Mouse (Mus musculus) heart, embryonic 15.5 days (tissue): ENCODE measurements around the gene Nrbf2. TPM values are rescaled to one million over a fixed set of nuclear protein-coding genes. Genes with fewer than 3 reads are reported as not detected.

ENCODE experiments used
- ATAC-seq: fragments of 200-750 bp; cut with Nextera tagmentation; replicated peaks from 2 replicates; pipeline ENCODE4 v1.8.0; 2017; ENCODE audit warnings: low read depth, moderate TSS enrichment; ENCODE audit not compliant: insufficient number of reproducible peaks, insufficient read depth, low FRiP score
- H3K27ac ChIP-seq: fragments of 300-500 bp; sonication (generic); 2 replicates; pipeline ENCODE4 v1.5.1; 2015; ENCODE audit warnings: mild to moderate bottlenecking, inconsistent platforms
- H3K27me3 ChIP-seq: fragments of 300-500 bp; sonication (generic); 2 replicates; pipeline ENCODE4 v1.6.1; 2015; ENCODE audit warnings: inconsistent platforms
- H3K36me3 ChIP-seq: fragments of 300-500 bp; sonication (generic); 2 replicates; pipeline ENCODE4 v1.6.1; 2015; ENCODE audit warnings: mild to moderate bottlenecking, inconsistent platforms
- H3K4me1 ChIP-seq: fragments of 300-500 bp; sonication (generic); replicated peaks from 2 replicates; pipeline ENCODE4 v1.6.1; 2015; ENCODE audit warnings: inconsistent platforms
- H3K4me2 ChIP-seq: fragments of 300-500 bp; sonication (generic); 2 replicates; pipeline ENCODE4 v1.6.1; 2015; ENCODE audit warnings: inconsistent platforms, mild to moderate bottlenecking, moderate library complexity
- H3K4me3 ChIP-seq: fragments of 300-500 bp; sonication (generic); 2 replicates; pipeline ENCODE4 v1.5.1; 2015; ENCODE audit warnings: mild to moderate bottlenecking, inconsistent platforms
- H3K9ac ChIP-seq: fragments of 300-500 bp; sonication (generic); 2 replicates; pipeline ENCODE4 v1.6.1; 2015; ENCODE audit warnings: mild to moderate bottlenecking, inconsistent platforms
- H3K9me3 ChIP-seq: fragments of 300-500 bp; sonication (generic); replicated peaks from 2 replicates; pipeline ENCODE4 v1.6.1; 2016; ENCODE audit warnings: inconsistent platforms
- WGBS: fragments of 180-500 bp; shearing (Covaris S2); methylation state at CpG from one replicate; pipeline ENCODE4 v1.1.7; 2015; ENCODE audit warnings: mixed read lengths; 5-methylcytosine and 5-hydroxymethylcytosine counted together
- polyA plus RNA-seq: library from polyadenylated mRNA; unstranded; fragments of >200 nt; fragmentation: Nextera tagmentation; extraction: Ambion mirVana; gene quantifications from 2 replicates; pipeline ENCODE4 v1.2.1, GENCODE M21; 2015

Gene Nrbf2
- polyA plus RNA-seq, 1 experiment from 2014 or later = 28.7 TPM

DNA sequence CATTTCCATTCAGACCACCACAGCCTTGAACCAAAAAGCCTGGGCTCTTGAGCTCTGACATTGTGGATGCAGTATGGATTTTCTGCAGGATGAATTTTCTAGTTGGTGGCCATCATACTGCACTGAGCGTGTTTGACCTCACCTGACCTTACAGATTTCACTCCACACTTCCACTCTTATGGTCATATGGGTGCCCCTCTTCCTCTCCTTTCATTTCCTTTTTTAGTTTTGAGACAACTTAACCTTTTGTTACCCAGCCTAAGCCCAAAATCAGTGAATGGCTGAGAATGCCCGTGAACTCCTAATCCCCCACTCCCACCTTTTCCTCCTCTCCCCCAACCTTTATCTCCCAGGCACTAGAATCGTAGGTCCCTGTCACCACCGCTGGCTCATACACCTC, 5.5 kb upstream of the Nrbf2 start:
- H3K4me1 ChIP-seq = peaks cover 24% of the 10 kb centered on the region
- H3K9me3 ChIP-seq = no peaks in the 10 kb centered on the region
- H3K4me3 ChIP-seq = no peak overlapping the region
- no peaks in the 10 kb centered on the region for H3K27me3 ChIP-seq
- H3K27ac ChIP-seq = no peak overlapping the region
- no peak overlapping the region for H3K9ac ChIP-seq
- ATAC-seq = no peak
- 39% methylated on average over 4 of the region's 4 CpGs for WGBS
- H3K36me3 ChIP-seq = no peaks in the 10 kb centered on the region
- no peak overlapping the region for H3K4me2 ChIP-seq

DNA sequence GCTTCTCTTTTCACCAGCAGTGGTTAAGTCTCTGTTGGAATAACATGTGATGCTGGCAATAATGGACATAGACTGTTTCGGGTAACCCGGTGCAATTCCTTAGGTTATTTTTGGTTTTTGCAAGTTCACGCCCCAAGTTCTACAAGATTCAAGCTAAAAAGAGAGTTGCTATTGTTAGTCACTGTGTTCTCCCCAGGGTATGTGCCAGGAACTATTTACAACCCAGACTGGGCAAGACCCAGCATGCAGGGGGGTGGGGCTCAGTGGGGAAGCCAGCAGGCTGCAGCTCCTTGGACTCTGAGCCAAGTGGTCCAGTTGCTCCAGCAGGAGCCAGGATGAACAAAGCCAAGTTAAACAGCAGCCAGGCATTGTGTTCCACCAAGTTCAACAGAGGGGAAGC, 2.8 kb upstream of the Nrbf2 start:
- ATAC-seq = peak; percentile 77
- WGBS = 34% methylated on average over 3 of the region's 3 CpGs
- no peak overlapping the region for H3K4me3 ChIP-seq
- no peaks in the 10 kb centered on the region for H3K9me3 ChIP-seq
- H3K27me3 ChIP-seq = no peaks in the 10 kb centered on the region
- H3K9ac ChIP-seq = no peak overlapping the region
- no peaks in the 10 kb centered on the region for H3K36me3 ChIP-seq
- H3K27ac ChIP-seq = peak overlapping the region; percentile 84
- H3K4me1 ChIP-seq = peaks cover 43% of the 10 kb centered on the region
- no peak overlapping the region for H3K4me2 ChIP-seq

DNA sequence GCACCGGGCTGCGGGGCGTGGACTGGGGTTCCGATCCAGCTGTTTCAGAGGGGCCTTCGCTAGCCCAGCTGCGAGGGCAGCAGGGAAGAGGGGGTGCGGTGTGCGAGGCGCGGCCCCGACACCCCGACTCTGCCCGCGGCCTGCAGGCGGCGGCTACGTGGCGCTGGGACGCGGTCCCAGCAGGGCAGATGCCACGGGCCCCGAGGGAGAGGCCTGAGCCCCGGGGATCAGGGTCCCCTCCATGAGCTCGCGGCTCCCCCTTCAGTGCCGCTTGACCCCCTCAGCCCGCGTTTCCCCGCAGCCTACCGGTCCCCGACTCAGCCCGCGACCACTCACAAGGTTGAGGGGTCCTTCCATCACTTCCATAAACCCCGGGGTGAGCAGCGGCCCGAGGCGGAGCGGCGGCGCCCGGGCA, 337 bp downstream of the Nrbf2 start:
- no peaks in the 10 kb centered on the region for H3K9me3 ChIP-seq
- peak overlapping the region; percentile 97 for H3K4me3 ChIP-seq
- no peaks in the 10 kb centered on the region for H3K27me3 ChIP-seq
- peak; percentile 58 for ATAC-seq
- peak overlapping the region; percentile 94 for H3K9ac ChIP-seq
- peak overlapping the region; percentile 77 for H3K27ac ChIP-seq
- peaks cover 50% of the 10 kb centered on the region for H3K4me1 ChIP-seq
- WGBS = under 1% methylated on average over 41 of the region's 41 CpGs
- no peaks in the 10 kb centered on the region for H3K36me3 ChIP-seq
- H3K4me2 ChIP-seq = peak overlapping the region; percentile 91

- WGBS = 4% methylated on average over 10 of the region's 10 CpGs
- no peak for ATAC-seq
Observed at GRCm38 (mm10) chr10:67284311-67284710, 794 bp downstream of the Nrbf2 start.

GRCm38 (mm10) chr10:67283516-67283915, 1.6 kb downstream of the Nrbf2 start:
- no peak overlapping the region for H3K27ac ChIP-seq

More at GRCm38 (mm10) chr10:67284311-67284710, 794 bp downstream of the Nrbf2 start:
- Histone ChIP-seq H3K9ac (peak overlapping the region; percentile 94), H3K4me2 (peak overlapping the region; percentile 91), H3K27me3 (no peaks in the 10 kb centered on the region), H3K4me3 (peak overlapping the region; percentile 97), H3K4me1 (peaks cover 50% of the 10 kb centered on the region), H3K9me3 (no peaks in the 10 kb centered on the region), H3K36me3 (no peaks in the 10 kb centered on the region), H3K27ac (peak overlapping the region; percentile 77)

GRCm38 (mm10) chr10:67282531-67282930, 2.6 kb downstream of the Nrbf2 start:
- Histone ChIP-seq H3K4me3 (no peak overlapping the region), H3K4me1 (peaks cover 40% of the 10 kb centered on the region), H3K9ac (no peak overlapping the region), H3K4me2 (peak overlapping the region; percentile 91; the same call in 1 of the 2 replicates), H3K27ac (peak overlapping the region; percentile 65; the same call in 1 of the 2 replicates), H3K27me3 (no peaks in the 10 kb centered on the region), H3K9me3 (no peaks in the 10 kb centered on the region), H3K36me3 (no peaks in the 10 kb centered on the region)
- 29% methylated on average over 2 of the region's 2 CpGs for WGBS
- no peak for ATAC-seq

More at GRCm38 (mm10) chr10:67283516-67283915, 1.6 kb downstream of the Nrbf2 start:
- Histone ChIP-seq H3K4me2 (peak overlapping the region; percentile 91), H3K4me1 (peaks cover 47% of the 10 kb centered on the region), H3K4me3 (peak overlapping the region; percentile 97), H3K9ac (0 out of 2 replicates have a peak overlapping the region, but pooled peaks have one; percentile 94), H3K27me3 (no peaks in the 10 kb centered on the region), H3K9me3 (no peaks in the 10 kb centered on the region), H3K36me3 (no peaks in the 10 kb centered on the region)
- ATAC-seq = no peak
- 78% methylated on average over 9 of the region's 9 CpGs for WGBS

DNA sequence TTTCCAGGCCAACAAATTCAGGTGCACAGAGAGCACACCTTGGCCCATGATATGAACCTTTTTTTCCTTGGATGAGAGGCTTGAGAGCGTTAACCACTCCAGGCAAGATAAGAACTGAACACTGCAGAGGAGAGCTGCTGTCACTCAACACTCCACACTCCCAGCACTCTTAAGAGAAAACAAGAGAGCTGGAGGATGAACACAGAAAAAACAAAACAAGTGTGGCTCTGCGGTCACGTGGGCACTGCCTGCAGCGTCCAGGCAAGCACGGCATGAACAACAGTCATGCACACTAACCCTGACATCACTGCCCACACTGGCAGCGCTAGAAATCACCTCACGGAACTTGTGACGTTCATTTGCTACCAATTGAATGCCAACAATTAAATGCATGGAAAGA, 3.3 kb downstream of the Nrbf2 start:
- H3K4me2 ChIP-seq = peak overlapping the region; percentile 37
- H3K27me3 ChIP-seq = no peaks in the 10 kb centered on the region
- peaks cover 37% of the 10 kb centered on the region for H3K4me1 ChIP-seq
- no peaks in the 10 kb centered on the region for H3K36me3 ChIP-seq
- H3K9ac ChIP-seq = no peak overlapping the region
- peak overlapping the region; percentile 65 for H3K27ac ChIP-seq
- ATAC-seq = 0 out of 2 replicates have a peak, but pooled peaks have one; percentile 37
- 0 out of 2 replicates have a peak overlapping the region, but pooled peaks have one; percentile 1 for H3K4me3 ChIP-seq
- H3K9me3 ChIP-seq = no peaks in the 10 kb centered on the region
- WGBS = 32% methylated on average over 8 of the region's 8 CpGs

DNA sequence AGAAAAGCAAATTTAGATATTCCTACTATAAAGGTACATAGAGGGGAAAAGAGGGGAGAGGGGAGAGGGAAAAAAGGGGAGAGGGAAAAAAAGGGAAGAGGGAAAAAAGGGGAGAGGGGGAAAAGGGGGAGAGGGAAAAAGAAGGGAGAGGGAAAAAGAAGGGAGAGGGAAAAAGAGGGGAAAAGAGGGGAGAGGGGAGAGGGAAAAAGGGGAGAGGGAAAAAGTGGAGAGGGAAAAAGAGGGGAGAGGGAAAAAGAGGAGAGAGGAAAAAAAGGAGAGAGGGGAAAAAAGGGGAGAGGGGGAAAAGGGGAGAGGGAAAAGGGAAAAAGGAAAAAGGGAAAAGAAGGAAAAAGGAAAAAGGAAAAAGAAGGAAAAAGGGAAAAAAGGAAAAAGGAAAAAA, 9.2 kb downstream of the Nrbf2 start:
- no peak for ATAC-seq
- H3K27me3 ChIP-seq = no peaks in the 10 kb centered on the region
- H3K27ac ChIP-seq = no peak overlapping the region
- no peak overlapping the region for H3K9ac ChIP-seq
- no peaks in the 10 kb centered on the region for H3K4me1 ChIP-seq
- peaks cover 19% of the 10 kb centered on the region; the same call in 1 of the 2 replicates for H3K36me3 ChIP-seq
- no peaks in the 10 kb centered on the region for H3K9me3 ChIP-seq
- H3K4me3 ChIP-seq = no peak overlapping the region
- no peak overlapping the region for H3K4me2 ChIP-seq

DNA sequence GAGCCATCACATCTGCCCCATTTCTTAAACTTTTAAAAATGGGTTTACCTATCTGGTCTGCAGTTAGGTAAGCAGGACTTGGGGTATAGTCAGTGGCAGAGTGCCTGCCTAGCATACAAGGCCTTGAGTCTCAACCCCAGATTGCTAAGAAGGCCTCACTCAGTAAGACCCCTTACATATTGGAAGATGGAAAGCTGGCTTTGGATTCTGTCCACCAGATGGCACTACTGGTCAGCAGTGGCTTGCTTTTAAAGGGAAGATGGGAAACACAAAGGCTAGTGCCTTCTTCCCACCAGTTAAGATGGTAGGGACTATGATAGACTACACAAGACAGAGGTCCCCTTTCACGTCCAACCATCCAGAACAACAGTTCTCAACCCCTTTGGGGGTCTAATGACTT, 20.3 kb downstream of the Nrbf2 start:
- 0 out of 2 replicates have a peak, but pooled peaks cover 4% of the 10 kb centered on the region for H3K9me3 ChIP-seq
- H3K27me3 ChIP-seq = no peaks in the 10 kb centered on the region
- H3K9ac ChIP-seq = no peak overlapping the region
- H3K4me2 ChIP-seq = no peak overlapping the region
- H3K36me3 ChIP-seq = peaks cover 19% of the 10 kb centered on the region
- ATAC-seq = no peak
- H3K4me3 ChIP-seq = no peak overlapping the region
- no peak overlapping the region for H3K27ac ChIP-seq
- no peaks in the 10 kb centered on the region for H3K4me1 ChIP-seq
- WGBS = 67% methylated on average over 1 of the region's 1 CpGs

- H3K4me2 ChIP-seq = no peak overlapping the region
- H3K27ac ChIP-seq = no peak overlapping the region
- no peak overlapping the region for H3K9ac ChIP-seq
- peaks cover 4% of the 10 kb centered on the region; the same call in 1 of the 2 replicates for H3K4me1 ChIP-seq
- ATAC-seq = no peak
- no peaks in the 10 kb centered on the region for H3K9me3 ChIP-seq
- H3K27me3 ChIP-seq = no peaks in the 10 kb centered on the region
- no peak overlapping the region for H3K4me3 ChIP-seq
- 96% methylated on average over 1 of the region's 1 CpGs for WGBS
- peaks cover 69% of the 10 kb centered on the region for H3K36me3 ChIP-seq
Observed at GRCm38 (mm10) chr10:67253115-67253514, 32.0 kb downstream of the Nrbf2 start.

DNA sequence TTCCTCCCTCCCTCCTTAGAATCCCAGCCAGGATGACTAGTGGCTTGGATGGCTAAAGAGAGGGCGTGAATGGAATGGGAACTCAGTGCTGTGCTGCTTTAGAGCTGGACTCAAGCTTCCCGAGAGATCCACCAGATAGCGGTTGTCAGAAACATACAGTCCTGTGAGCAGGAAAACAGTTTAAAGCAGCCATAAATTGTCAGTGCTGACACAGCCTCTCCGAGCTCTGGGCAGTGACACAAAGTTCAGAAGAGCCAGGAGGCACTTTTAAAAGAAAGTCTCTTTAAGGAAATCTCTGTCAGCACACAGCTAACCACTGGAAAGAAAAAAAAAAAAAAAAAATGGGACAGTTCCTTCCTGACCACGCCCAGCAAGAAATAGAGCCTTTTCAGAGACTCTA, 32.8 kb downstream of the Nrbf2 start:
- Histone ChIP-seq H3K9ac (no peak overlapping the region), H3K36me3 (peaks cover 71% of the 10 kb centered on the region), H3K4me2 (no peak overlapping the region), H3K27ac (peak overlapping the region; percentile 16; the same call in 1 of the 2 replicates), H3K4me1 (peaks cover 4% of the 10 kb centered on the region; the same call in 1 of the 2 replicates), H3K9me3 (no peaks in the 10 kb centered on the region), H3K4me3 (no peak overlapping the region), H3K27me3 (no peaks in the 10 kb centered on the region)
- no peak for ATAC-seq
- WGBS = 62% methylated on average over 5 of the region's 5 CpGs

GRCm38 (mm10) chr10:67250846-67251245, 34.3 kb downstream of the Nrbf2 start:
- ATAC-seq = no peak
- no peaks in the 10 kb centered on the region for H3K27me3 ChIP-seq
- H3K4me2 ChIP-seq = no peak overlapping the region
- WGBS = 93% methylated on average over 6 of the region's 6 CpGs
- peaks cover 4% of the 10 kb centered on the region; the same call in 1 of the 2 replicates for H3K4me1 ChIP-seq
- H3K9ac ChIP-seq = no peak overlapping the region
- H3K27ac ChIP-seq = no peak overlapping the region
- H3K9me3 ChIP-seq = no peaks in the 10 kb centered on the region
- peaks cover 72% of the 10 kb centered on the region for H3K36me3 ChIP-seq
- H3K4me3 ChIP-seq = no peak overlapping the region
